8 mouse cellular contexts compared by ENCODE assay signal in genomic region chr3:89960469-89960868, GRCm38 (mm10). TPM values are rescaled to one million over a fixed set of nuclear protein-coding genes. Genes with fewer than 3 reads are reported as not detected.
DNase-seq lines count a peak whose midpoint lies in the region; ATAC-seq lines count a peak whose summit lies in the region.

No protein-coding gene starts in this region.

- peak overlapping the region; percentile 80 for H3K9ac ChIP-seq in midbrain, embryonic 12.5 days (replicated peaks)

- 1% methylated on average over 27 of the region's 30 CpGs for WGBS in midbrain, embryonic 12.5 days

- intact Hi-C loops in left cerebral cortex, postnatal 4 days (cut with DNase I) = no loop called here

- ATAC-seq in midbrain, embryonic 12.5 days (ENCODE audit: low FRiP score, low read depth) = peak; percentile 87
- ATAC-seq in erythroid progenitor cell, adult 5-6 weeks (replicated peaks; ENCODE audit: low FRiP score, poor library complexity, severe bottlenecking) = no peak

- DNase-seq in adrenal gland, adult 8-10 months = peak; percentile 90
- peak; percentile 79 for DNase-seq in embryo, embryonic 11.5 days (ENCODE audit: low read depth, low spot score)
- peak; percentile 99 for DNase-seq in heart, adult 11 months
- DNase-seq in kidney, adult 11 months = peak; percentile 90
- DNase-seq in left cerebral cortex, postnatal 4 days = peak; percentile 93
- DNase-seq in skeletal muscle tissue, adult 2 months (ENCODE audit: low read depth, low spot score) = peak; percentile 74

- peaks cover 48% of the 10 kb centered on the region for H3K4me1 ChIP-seq in midbrain, embryonic 12.5 days

- no peaks in the 10 kb centered on the region for H3K9me3 ChIP-seq in midbrain, embryonic 12.5 days

- H3K27ac ChIP-seq in midbrain, embryonic 12.5 days (replicated peaks) = peak overlapping the region; percentile 64

- H3K27me3 ChIP-seq in midbrain, embryonic 12.5 days = 0 out of 2 replicates have a peak, but pooled peaks cover 7% of the 10 kb centered on the region

- peak overlapping the region; percentile 97 for H3K4me2 ChIP-seq in midbrain, embryonic 12.5 days (replicated peaks)

- H3K36me3 ChIP-seq in midbrain, embryonic 12.5 days = peaks cover 40% of the 10 kb centered on the region

- H3K4me3 ChIP-seq in midbrain, embryonic 12.5 days = peak overlapping the region; percentile 98

RNA-seq across cellular contexts. Expression of gene Atp8b2, which starts 2.8 kb away (rescaled TPM):
- 10 to 100 TPM; 31.6 to 63.7 (median 46.1) TPM for total RNA-seq in adrenal gland, adult 8-10 months (2022)
- 10 to 100 TPM; 80.1 to 86.5 TPM for total RNA-seq in left cerebral cortex, postnatal 4 days (2021)
- 16.5 and 17.3 TPM in 2 replicates for polyA plus RNA-seq in midbrain, embryonic 12.5 days (2016; fragmentation: Nextera tagmentation; extraction: Ambion mirVana)
- 1.8 TPM in 1 of 2 replicates, not detected in the other for total RNA-seq in erythroid progenitor cell, adult 5-6 weeks (2015; ENCODE audit: low replicate concordance)
- total RNA-seq in erythroid progenitor cell, adult 5-6 weeks (2017; ENCODE audit: low replicate concordance) = 1.2 and 2.1 TPM in 2 replicates

RNA-seq across cellular contexts. Expression of gene Hax1, which starts 38.1 kb away (rescaled TPM):
- total RNA-seq in adrenal gland, adult 8-10 months (2022) = 100 to 1,000 TPM; 131 to 171 (median 149) TPM
- 10 to 100 TPM; 55.0 to 60.9 TPM for total RNA-seq in left cerebral cortex, postnatal 4 days (2021)
- 149 and 150 TPM in 2 replicates for polyA plus RNA-seq in midbrain, embryonic 12.5 days (2016; fragmentation: Nextera tagmentation; extraction: Ambion mirVana)
- total RNA-seq in erythroid progenitor cell, adult 5-6 weeks (2015; ENCODE audit: low replicate concordance) = 55.5 and 71.3 TPM in 2 replicates
- 41.2 and 68.0 TPM in 2 replicates for total RNA-seq in erythroid progenitor cell, adult 5-6 weeks (2017; ENCODE audit: low replicate concordance)

RNA-seq across cellular contexts. Expression of gene Il6ra, which starts 47.5 kb away (rescaled TPM):
- 10 to 100 TPM in 2 of 4 experiments, 1 to 10 TPM in 2; 6.7 to 13.4 (median 10.1) TPM for total RNA-seq in adrenal gland, adult 8-10 months (2022)
- 1 to 10 TPM; 1.8 to 1.9 TPM for total RNA-seq in left cerebral cortex, postnatal 4 days (2021)
- polyA plus RNA-seq in midbrain, embryonic 12.5 days (2016; fragmentation: Nextera tagmentation; extraction: Ambion mirVana) = 0.50 and 0.83 TPM in 2 replicates
- total RNA-seq in erythroid progenitor cell, adult 5-6 weeks (2015; ENCODE audit: low replicate concordance) = 5.8 and 10.5 TPM in 2 replicates
- 0.90 and 2.3 TPM in 2 replicates for total RNA-seq in erythroid progenitor cell, adult 5-6 weeks (2017; ENCODE audit: low replicate concordance)

Comparison
In these comparisons a context has a peak if more than half of its experiments do, and no peak if none do; other contexts are left out.
1. RNA of gene Atp8b2, which starts 2.8 kb away (total RNA-seq): 80.1 to 86.5 TPM in left cerebral cortex, postnatal 4 days and 31.6 to 63.7 TPM in adrenal gland, adult 8-10 months; 1.2 to 2.1 TPM in erythroid progenitor cell, adult 5-6 weeks; every median in the first group is over 10 times any median in the second.
2. Peak in every context shown above with its lines, with median percentiles within 50 percentile points of each other: DNase-seq.